Mouse (Mus musculus) bone marrow macrophage, adult 2 months (primary cell): ENCODE measurements around the gene 2310007B03Rik.

Experiments
- CTCF ChIP-seq: IDR thresholded peaks from 2 replicates; pipeline ENCODE4 v1.5.1; 2012; ENCODE audit warnings: low read depth, mild to moderate bottlenecking, low read length, moderate library complexity
- POLR2A ChIP-seq: IDR thresholded peaks from 2 replicates; pipeline ENCODE4 v1.6.1; 2012; ENCODE audit warnings: mild to moderate bottlenecking, low read depth, low read length, borderline replicate concordance

DNA sequence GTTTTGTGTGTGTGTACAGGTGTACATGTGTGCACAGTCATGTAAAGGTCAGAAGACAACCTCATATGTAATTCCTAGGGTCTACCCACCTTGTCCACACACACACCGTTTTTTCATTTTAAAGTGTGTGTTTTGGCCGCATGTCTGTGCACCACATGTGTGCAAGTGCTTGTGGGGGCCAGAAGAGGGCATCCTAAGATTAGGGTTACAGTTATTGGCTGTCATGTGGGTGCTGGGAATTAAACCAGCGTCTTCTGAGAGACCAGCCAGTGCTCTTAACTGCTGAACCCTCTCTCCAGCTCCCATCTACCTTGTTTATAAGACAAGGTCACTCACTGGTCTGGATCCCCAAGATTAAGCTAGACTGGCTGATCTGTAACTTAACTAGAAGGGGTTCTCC lies 34.2 kb upstream of the 2310007B03Rik start:
- TF ChIP-seq CTCF (no peak), POLR2A (no peak)
